Mouse (Mus musculus): ENCODE data around the gene Sgk1. TPM values are rescaled to one million over a fixed set of nuclear protein-coding genes. Genes with fewer than 3 reads are reported as not detected.

Sgk1 gene
- polyA plus RNA-seq, 1 experiment from 2014 or later: 40.0 TPM

Other genes with a start within 250 kb of the Sgk1 start
- not detected in 2 replicates for gene 4930444G20Rik, start 185.9 kb downstream of the Sgk1 start, polyA plus RNA-seq (2015; fragmentation: Nextera tagmentation; extraction: Ambion mirVana)

Data from hindbrain, embryonic 13.5 days (tissue).